Mouse (Mus musculus): ENCODE measurements around the gene Trim38.

The Trim38 gene

GRCm38 (mm10) chr13:23836630-23837029, 66.9 kb downstream of the Trim38 start:
- no peak for DNase-seq

GRCm38 (mm10) chr13:23839308-23839707, 69.6 kb downstream of the Trim38 start, which contains the start of gene Slc17a3:
Slc17a3 (plus strand) TSS chr13:23839434.
- no peak for DNase-seq

Measured in cerebellum, postnatal 10 days (tissue).